Mouse (Mus musculus) heart, postnatal 10 days (tissue): ENCODE results near the gene Mup7. TPM values are rescaled to one million over a fixed set of nuclear protein-coding genes. Genes with fewer than 3 reads are reported as not detected.
"Not testable (repeated sequence)": the region's sequence is repeated elsewhere in the genome, so short reads cannot be mapped to it uniquely, and the experiment has no call there.

Source experiments
- DNase-seq, 2 experiments: peaks; one replicate each; pipeline ENCODE4 v3.0.0; 2021
- intact Hi-C: fragments of 180-260 bp; cut with DNase I; formaldehyde crosslinking; loops from one replicate; pipeline ENCODE4 v1.15.1; 2025
- total RNA-seq, 2 experiments: library from RNA; stranded (reverse); gene quantifications; 2 replicates each; pipeline ENCODE4 v1.2.3; 2021

The Mup7 gene
- total RNA-seq, result not detected

- intact Hi-C loops, DNase-seq: not testable (repeated sequence)
These were observed at the start of gene Mup7 for GRCm38 (mm10) chr4:60070375-60070774. Mup7 (minus strand) TSS chr4:60070475.

DNA sequence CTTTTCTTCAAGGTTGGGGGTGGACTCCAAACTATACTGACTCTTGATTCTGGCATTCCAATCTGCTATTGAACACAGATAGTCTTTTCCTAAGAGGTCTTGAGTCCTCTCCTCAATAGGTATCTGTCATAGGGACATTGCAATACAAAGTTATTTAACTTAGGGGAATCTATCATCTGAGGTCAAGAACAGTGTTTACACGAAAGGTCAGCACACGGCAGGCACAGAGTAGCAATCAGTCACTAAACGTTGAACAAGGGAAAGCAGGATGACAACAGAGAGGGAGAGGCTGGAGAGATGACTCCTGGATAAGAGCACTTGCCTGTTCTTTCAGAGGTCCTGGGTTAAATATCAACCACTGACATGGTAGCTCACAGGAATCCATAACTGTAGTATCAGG is 9.6 kb upstream of the Mup7 start:
- intact Hi-C loops, DNase-seq: not testable (repeated sequence)

- intact Hi-C loops, DNase-seq: not testable (repeated sequence)
These were observed 40.8 kb downstream of the Mup7 start for GRCm38 (mm10) chr4:60029334-60030111.

GRCm38 (mm10) chr4:60020141-60020540 is 50.1 kb downstream of the Mup7 start:
- intact Hi-C loops, DNase-seq: not testable (repeated sequence)

Other genes with a start within 250 kb of the Mup7 start
- under 1 TPM; 0.12 to 0.37 TPM for gene Slc46a2, start 155.4 kb downstream of the Mup7 start, total RNA-seq
- gene Mup4, start 109.8 kb downstream of the Mup7 start, total RNA-seq, result not detected
- not detected for gene Mup6, start 106.2 kb downstream of the Mup7 start, total RNA-seq
- gene Mup2, start 83.8 kb upstream of the Mup7 start, total RNA-seq, result not detected
- not detected for gene Mup8, start 152.1 kb upstream of the Mup7 start, total RNA-seq